Mouse (Mus musculus): Measurements from ENCODE around the gene Mllt3.

Mllt3 gene

GRCm38 (mm10) chr4:87834310-87834709, 198.9 kb downstream of the Mllt3 start:
- in situ Hi-C loops (cut with MboI, MseI): loop anchor here in 1 of 2 experiments (5.0 kb wide), 1 partner anchor 78 kb away; no protein-coding TSS in a partner anchor

GRCm38 (mm10) chr4:87830794-87831306, 202.3 kb downstream of the Mllt3 start:
- in situ Hi-C loops (cut with MboI, MseI): loop anchor here in 1 of 2 experiments (5.0 kb wide), 1 partner anchor 81 kb away; no protein-coding TSS in a partner anchor

DNA sequence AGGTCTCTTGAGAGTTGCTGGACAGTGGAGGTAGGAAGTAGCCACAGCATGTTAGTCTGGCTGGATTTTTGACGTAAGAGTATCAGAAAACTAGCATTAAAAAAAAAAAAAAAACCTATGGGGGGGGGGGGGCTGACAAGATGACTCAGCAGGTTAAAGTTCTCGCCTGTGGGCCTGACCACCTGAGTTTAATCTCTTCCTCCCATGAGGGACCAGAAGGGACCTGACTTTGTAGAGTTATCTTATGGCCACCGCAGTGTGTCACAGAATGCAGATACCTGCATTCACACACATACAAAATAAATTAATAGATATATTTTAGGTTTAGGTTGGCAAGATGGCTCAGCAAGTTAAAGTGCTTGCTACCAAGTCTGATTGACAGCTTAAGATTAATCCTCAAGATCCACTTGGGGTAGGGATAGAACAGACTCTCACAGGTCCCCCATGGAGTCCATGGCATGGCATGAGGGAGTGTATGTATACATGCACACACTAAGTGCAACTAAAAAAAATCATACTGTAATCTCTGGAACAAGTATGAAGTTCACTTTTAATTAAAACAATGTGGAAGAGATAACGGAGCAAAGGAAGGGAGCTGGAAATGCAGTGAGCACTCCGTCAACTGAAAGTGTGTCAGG, 203.6 kb downstream of the Mllt3 start:
- in situ Hi-C loops (cut with MboI, MseI): loop anchor here in 1 of 2 experiments (5.0 kb wide), 1 partner anchor 83 kb away; no protein-coding TSS in a partner anchor

DNA sequence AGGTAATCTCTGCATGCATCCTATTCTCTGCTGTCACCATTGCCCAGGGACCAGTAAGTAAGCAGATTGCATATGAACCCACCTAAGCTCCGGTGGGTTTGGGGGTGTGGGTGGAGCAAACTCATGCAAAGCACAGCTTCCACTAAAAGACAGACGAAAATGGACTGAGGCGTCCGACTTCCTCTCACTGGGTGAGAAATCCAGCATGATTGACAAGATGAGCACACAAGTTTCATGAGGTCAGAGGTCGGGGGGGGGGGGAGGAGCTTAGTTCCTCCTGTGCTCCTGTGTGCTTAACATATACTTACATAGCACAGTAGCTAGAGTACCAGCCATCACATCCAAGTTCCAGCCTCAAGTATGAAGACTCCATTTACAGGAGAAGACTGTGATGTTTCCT, 206.8 kb downstream of the Mllt3 start:
- in situ Hi-C loops (cut with MboI, MseI): no loop called here

DNA sequence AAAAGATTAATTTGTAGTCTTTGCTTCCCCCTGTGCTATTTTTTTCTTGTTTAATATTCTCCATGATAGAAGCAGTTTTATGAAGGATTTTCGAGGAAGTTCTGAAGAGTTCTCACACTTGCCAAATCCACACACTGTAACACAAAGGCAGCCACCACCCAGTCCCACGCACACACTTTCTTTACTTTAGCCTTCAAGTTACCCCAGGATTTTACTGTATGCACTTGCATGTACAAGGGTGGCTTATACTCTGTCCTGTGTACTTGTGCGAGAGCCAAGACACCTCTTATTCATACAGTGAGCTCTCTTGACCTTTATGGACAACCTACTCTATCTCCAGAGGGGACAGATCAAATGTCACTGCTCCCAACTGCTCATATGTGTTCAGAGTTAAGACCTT, 209.5 kb downstream of the Mllt3 start:
- in situ Hi-C loops (cut with MboI, MseI): no loop called here

- in situ Hi-C loops (cut with MboI, MseI): no loop called here
These were observed 210.0 kb downstream of the Mllt3 start for GRCm38 (mm10) chr4:87823191-87823590.

GRCm38 (mm10) chr4:87820911-87821310, 212.3 kb downstream of the Mllt3 start:
- in situ Hi-C loops (cut with MboI, MseI): no loop called here

DNA sequence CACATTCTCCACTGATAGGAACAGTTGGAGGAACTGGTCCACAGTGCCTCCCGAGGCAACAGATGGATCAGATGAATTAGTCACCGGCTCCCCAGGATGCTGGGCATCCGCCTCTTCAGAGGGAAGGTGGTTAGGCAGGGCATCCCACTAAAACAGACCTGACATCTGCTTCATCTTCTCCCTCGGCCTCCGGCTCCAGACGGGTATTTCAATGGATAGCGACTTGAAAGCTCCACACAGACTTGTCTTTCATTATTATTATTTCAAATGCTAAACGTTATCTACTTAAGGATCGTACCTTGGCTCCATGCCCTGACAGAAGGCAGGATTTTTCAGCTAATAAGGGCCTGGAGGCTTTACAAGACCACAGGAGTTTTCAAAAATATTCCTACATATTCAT, 214.0 kb downstream of the Mllt3 start:
- in situ Hi-C loops (cut with MboI, MseI): no loop called here

GRCm38 (mm10) chr4:87818276-87818675, 214.9 kb downstream of the Mllt3 start:
- in situ Hi-C loops (cut with MboI, MseI): no loop called here

- in situ Hi-C loops (cut with MboI, MseI): no loop called here
These were observed 217.6 kb downstream of the Mllt3 start for GRCm38 (mm10) chr4:87815465-87816108.

GRCm38 (mm10) chr4:87811899-87812298, 221.3 kb downstream of the Mllt3 start:
- in situ Hi-C loops (cut with MboI, MseI): loop anchor here in 1 of 2 experiments (5.0 kb wide), 1 partner anchor 70 kb away; no protein-coding TSS in a partner anchor

DNA sequence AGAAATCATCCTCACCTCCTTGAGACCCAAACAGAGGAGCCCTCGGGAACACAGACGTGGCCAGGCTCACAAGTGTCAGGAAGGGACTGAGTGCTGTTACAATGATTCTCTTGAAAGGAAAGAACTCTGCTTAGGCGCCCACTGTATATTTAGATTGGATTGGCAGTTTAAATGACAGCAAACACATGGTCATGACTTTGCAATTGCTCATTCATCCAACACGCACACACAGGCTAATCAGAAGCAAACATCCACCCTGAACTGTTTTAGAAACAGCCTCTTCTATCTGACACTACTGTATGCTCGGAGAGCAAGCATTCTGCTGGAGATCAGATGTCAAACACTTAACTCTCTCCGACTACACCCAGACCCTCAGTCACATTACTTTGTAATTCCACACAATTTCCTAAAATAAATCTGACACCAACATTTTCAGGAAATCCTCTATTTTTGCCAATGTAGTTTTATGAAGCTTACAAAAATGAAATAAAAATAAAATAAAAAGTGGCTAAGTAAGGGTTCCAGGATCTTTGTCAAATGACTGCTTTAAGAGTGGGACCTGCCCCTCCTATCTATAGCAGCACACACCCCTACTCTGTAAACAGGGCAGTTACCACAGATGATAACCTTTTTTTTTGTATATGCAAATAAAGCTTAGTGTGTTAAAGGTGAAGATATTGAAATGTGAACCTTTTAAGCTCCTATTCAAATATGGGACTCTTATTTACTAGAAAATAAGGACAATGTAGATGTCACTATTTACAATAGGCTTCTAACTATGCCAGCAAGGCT, 226.8 kb downstream of the Mllt3 start:
- in situ Hi-C loops (cut with MboI, MseI): no loop called here

- in situ Hi-C loops (cut with MboI, MseI): no loop called here
These were observed 228.6 kb downstream of the Mllt3 start for GRCm38 (mm10) chr4:87804576-87804975.

- in situ Hi-C loops (cut with MboI, MseI): no loop called here
These were observed 229.9 kb downstream of the Mllt3 start for GRCm38 (mm10) chr4:87803313-87803712.

GRCm38 (mm10) chr4:87802140-87802539, 231.0 kb downstream of the Mllt3 start:
- in situ Hi-C loops (cut with MboI, MseI): no loop called here

- in situ Hi-C loops (cut with MboI, MseI): no loop called here
These were observed 231.8 kb downstream of the Mllt3 start for GRCm38 (mm10) chr4:87801332-87801731.

DNA sequence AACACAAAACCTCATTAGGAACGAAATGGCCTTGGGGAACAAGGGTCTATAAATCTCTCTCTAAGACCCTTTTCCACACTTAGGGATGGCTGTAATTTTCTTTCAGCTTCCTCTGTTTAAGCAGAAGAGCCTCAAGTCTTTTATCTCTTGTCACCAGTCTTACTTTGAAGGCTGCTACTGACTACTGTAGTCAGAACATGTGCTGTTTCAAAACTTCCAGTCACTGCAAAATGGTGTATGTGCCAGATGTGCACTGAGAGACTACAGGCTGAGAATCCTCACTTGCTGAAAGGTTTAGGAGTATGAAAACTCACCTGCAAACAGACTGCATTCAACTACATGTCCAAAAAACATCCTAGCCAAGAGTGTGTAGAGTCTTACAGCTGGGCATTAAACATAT, 232.9 kb downstream of the Mllt3 start:
- in situ Hi-C loops (cut with MboI, MseI): no loop called here

DNA sequence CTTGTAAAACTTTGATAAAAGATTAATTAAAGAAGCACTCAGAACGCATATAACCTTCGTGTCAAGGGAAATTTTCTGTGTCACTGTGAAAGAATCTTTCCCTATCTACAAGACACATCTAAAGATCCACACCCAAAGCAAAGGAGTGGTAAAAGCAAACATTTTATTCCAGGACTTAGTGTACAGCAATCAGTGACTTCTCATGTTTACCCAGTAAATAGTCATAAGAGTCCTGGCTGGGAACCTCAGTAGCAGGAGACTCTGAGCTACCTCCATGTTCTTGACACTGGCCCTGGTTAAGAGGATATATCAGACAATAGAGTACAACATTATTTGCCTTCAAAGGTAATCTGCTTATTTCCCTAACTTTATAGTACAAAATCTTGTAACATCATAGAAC, 233.7 kb downstream of the Mllt3 start:
- in situ Hi-C loops (cut with MboI, MseI): loop anchor here in 1 of 2 experiments (25.0 kb wide), 1 partner anchor 738 kb away; no protein-coding TSS in a partner anchor

DNA sequence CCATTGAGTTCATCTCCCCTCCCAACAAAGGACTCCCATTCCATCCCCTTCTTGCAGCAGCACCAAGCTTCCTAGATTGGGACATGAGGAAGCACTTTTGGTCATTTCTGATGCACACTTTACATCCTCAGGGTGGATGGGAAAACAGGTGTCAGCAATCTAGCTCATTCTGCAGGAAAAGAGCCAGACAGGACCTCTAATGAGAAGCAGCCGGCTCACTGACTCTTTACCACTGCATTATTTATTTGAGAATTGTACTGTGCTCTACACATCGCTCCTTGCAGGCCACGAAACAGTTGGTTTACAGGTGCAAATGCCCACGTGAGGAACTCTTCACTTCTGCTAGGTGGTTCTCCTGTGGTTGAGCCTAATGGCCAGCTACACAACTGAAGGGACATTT, 237.9 kb downstream of the Mllt3 start:
- in situ Hi-C loops (cut with MboI, MseI): loop anchor here in 1 of 2 experiments (25.0 kb wide), 1 partner anchor 742 kb away; no protein-coding TSS in a partner anchor

DNA sequence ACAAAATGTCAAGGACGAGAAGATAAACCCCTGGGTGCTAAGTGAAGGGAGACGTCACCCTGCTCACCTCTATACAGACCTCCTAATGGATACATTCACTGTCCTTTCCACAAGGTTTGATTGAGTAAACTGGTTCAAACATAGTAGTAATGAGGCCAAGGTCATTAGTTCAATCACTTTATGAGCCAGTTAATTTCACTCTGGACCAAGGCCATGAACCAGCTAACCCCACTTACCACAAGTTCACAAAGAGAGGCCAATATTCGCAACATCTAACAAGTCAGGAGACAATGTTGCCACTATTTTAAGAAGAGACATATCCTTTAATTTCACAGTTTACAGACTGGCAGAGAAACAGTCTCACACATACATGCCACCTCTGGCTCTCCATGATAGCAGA, 238.9 kb downstream of the Mllt3 start:
- in situ Hi-C loops (cut with MboI, MseI): loop anchor here (5.0 to 25.0 kb wide), 2 partner anchors 218 to 743 kb away; no protein-coding TSS in a partner anchor

DNA sequence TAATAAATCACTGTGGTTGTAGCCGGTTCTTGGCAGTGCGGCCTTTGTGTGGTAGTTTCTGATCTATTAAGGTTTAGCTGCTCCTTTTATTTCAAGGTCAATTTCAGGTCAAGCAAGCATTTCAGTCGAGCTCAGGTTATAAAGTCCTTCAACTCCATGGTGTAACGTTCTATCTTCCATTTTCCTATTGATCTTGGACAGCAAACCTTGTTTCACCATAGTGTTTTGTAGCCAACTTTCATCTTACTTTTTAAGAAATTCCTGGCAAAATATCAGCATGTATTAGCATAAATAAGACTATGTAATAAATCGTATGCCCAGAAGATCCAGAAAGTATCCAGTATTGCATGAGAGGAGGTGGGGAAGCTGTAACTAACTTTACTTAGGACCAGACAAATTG, 240.7 kb downstream of the Mllt3 start:
- in situ Hi-C loops (cut with MboI, MseI): loop anchor here (5.0 to 25.0 kb wide), 2 partner anchors 220 to 745 kb away; no protein-coding TSS in a partner anchor

DNA sequence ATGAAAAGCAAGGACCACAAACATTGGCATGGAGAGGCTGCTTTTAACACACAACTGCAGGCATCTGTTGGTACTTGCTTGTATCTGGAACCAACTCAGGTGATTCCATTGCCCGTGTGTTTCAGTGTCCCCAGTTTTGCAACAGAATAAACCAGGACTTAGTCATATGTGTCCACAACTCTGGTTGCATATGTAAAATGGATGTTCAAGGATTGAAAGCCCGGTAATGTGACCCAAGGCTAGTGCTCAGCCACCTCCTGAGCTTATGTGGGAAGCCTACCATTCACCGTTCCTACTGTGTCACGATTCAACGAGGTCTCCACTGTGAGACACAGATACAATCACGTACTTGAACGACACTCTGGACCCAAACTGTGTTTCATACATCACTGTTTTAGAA, 243.7 kb downstream of the Mllt3 start:
- in situ Hi-C loops (cut with MboI, MseI): loop anchor here in 1 of 2 experiments (5.0 to 25.0 kb wide), 3 partner anchors 218 to 748 kb away; no protein-coding TSS in a partner anchor
